Mouse (Mus musculus) CD4-positive, CD25-positive, alpha-beta regulatory T cell, adult 9 weeks (primary cell): ENCODE results near the gene Als2cl. TPM values are rescaled to one million over a fixed set of nuclear protein-coding genes. Genes with fewer than 3 reads are reported as not detected.

Experiments used
- polyA plus RNA-seq: library from polyadenylated mRNA; unstranded; fragments of 100-300 nt; shearing (Covaris generic); gene quantifications from one replicate; pipeline ENCODE4 v1.2.1, GENCODE M21; 2017

Gene Als2cl
- polyA plus RNA-seq: 56.1 TPM

GRCm38 (mm10) chr9:110879191-110879920, at the start of gene Als2cl:
TSS of gene Als2cl (plus strand) at chr9:110879870.

GRCm38 (mm10) chr9:110834411-110834810, 45.3 kb upstream of the Als2cl start, which contains the start of gene Prss45:
TSS of gene Prss45 (plus strand) at chr9:110834588.

GRCm38 (mm10) chr9:110844206-110844605, 35.5 kb upstream of the Als2cl start, which contains the start of gene Prss46:
TSS of gene Prss46 (plus strand) at chr9:110844506.

GRCm38 (mm10) chr9:110857781-110858472, 21.7 kb upstream of the Als2cl start, which contains the start of gene Prss50:
TSS of gene Prss50 (plus strand) at chr9:110857967.

GRCm38 (mm10) chr9:110879998-110880561, 410 bp downstream of the Als2cl start, which contains the start of gene Tmie:
TSS of gene Tmie (minus strand) at chr9:110880113.

GRCm38 (mm10) chr9:110916786-110917185, 37.1 kb downstream of the Als2cl start, which contains the start of gene Fam240a:
TSS of gene Fam240a (minus strand) at chr9:110916861.

GRCm38 (mm10) chr9:110945926-110946325, 66.3 kb downstream of the Als2cl start, which contains the start of gene Tdgf1:
TSS of gene Tdgf1 (minus strand) at chr9:110946158.

Other genes with a start within 250 kb of the Als2cl start
- 32.7 TPM for gene Nbeal2, start 225.7 kb upstream of the Als2cl start, polyA plus RNA-seq
- gene Ccdc12, start 223.4 kb upstream of the Als2cl start, polyA plus RNA-seq: 322 TPM
- gene Myl3, start 138.0 kb upstream of the Als2cl start, polyA plus RNA-seq: not detected
- 0.12 TPM for gene Pth1r, start 132.7 kb upstream of the Als2cl start, polyA plus RNA-seq
- not detected for gene Prss42, start 81.7 kb upstream of the Als2cl start, polyA plus RNA-seq
- gene Prss44, start 65.9 kb upstream of the Als2cl start, polyA plus RNA-seq: not detected
- not detected for gene Prss43, start 53.2 kb upstream of the Als2cl start, polyA plus RNA-seq
- gene Prss45, start 45.3 kb upstream of the Als2cl start, polyA plus RNA-seq: not detected
- gene Prss46, start 35.4 kb upstream of the Als2cl start, polyA plus RNA-seq: not detected
- gene Prss50, start 21.9 kb upstream of the Als2cl start, polyA plus RNA-seq: 0.31 TPM
- gene Tmie, start 243 bp downstream of the Als2cl start, polyA plus RNA-seq: 5.1 TPM
- gene Fam240a, start 37.0 kb downstream of the Als2cl start, polyA plus RNA-seq: 0.98 TPM
- gene Tdgf1, start 66.3 kb downstream of the Als2cl start, polyA plus RNA-seq: 1.8 TPM
- 0.53 TPM for gene Lrrc2, start 71.7 kb downstream of the Als2cl start, polyA plus RNA-seq
- gene Rtp3, start 110.7 kb downstream of the Als2cl start, polyA plus RNA-seq: not detected
- gene Ltf, start 139.4 kb downstream of the Als2cl start, polyA plus RNA-seq: 0.81 TPM
- 16.8 TPM for gene Ccrl2, start 177.6 kb downstream of the Als2cl start, polyA plus RNA-seq
- 8.3 TPM for gene Lrrfip2, start 237.7 kb downstream of the Als2cl start, polyA plus RNA-seq